ENCODE assay signal across 9 mouse cellular contexts in the genomic region with DNA sequence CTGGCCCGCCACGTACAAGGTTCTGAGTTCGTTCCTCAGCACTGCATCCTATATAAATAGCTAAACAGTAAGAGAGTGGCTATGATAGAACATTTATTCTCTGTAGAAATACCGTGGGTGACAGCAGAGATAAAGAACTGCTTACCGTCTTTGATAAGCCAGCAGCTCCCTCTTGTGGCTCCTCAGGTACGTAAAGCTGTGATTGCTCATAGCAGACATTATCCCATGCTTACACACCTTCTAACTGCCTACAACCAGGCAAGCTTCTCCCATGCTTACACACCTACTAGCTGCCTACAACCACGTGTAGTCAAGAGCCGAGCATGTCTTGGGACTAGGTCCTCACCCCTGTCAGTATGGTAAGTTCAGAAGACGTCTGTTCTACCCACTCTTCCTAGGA. TPM values are rescaled to one million over a fixed set of nuclear protein-coding genes. Genes with fewer than 3 reads are reported as not detected.
DNase-seq lines count a peak whose midpoint lies in the region; ATAC-seq and TF ChIP-seq lines count a peak whose summit lies in the region.
"Had no signal": no experiment of that assay in that cellular context is flagged by ENCODE, and none has a peak within 500 bp of the region (broad histone marks: within the 10 kb centered on the region; RNA-seq: fewer than 3 reads in every experiment).

No protein-coding gene starts in this region.

- no peaks in the 10 kb centered on the region for H3K9me3 ChIP-seq in forebrain, embryonic 10.5 days
- no peaks in the 10 kb centered on the region for H3K9me3 ChIP-seq in forebrain, embryonic 13.5 days (replicated peaks)

- intact Hi-C loops in heart, postnatal 10 days (cut with DNase I), result loop anchor here (1.0 to 5.0 kb wide), 2 partner anchors 61 to 125 kb away; a partner anchor contains a TSS

- H3K4me2 ChIP-seq in forebrain, embryonic 13.5 days, result no peak overlapping the region

- H3K36me3 ChIP-seq in forebrain, embryonic 10.5 days (replicated peaks), result no peaks in the 10 kb centered on the region
- no peaks in the 10 kb centered on the region for H3K36me3 ChIP-seq in forebrain, embryonic 13.5 days (ENCODE audit: poor library complexity, severe bottlenecking)

- no peak for ATAC-seq in forebrain, embryonic 13.5 days

- 36% methylated on average over 9 of the region's 9 CpGs for WGBS in forebrain, embryonic 10.5 days
- WGBS in forebrain, embryonic 13.5 days, result 26% methylated on average over 9 of the region's 9 CpGs
- WGBS in lung, adult 2 months, result 14% methylated on average over 9 of the region's 9 CpGs

- peak; percentile 26 for DNase-seq in forebrain, embryonic 10.5 days (ENCODE audit: extremely low spot score, low spot score)
- peak; percentile 80 for DNase-seq in adipocyte (ENCODE audit: low spot score)
- peak; percentile 71 for DNase-seq in embryo, embryonic 10 days (ENCODE audit: low spot score)
- peak; percentile 60 to 77 for DNase-seq in heart, postnatal 10 days
- peak; percentile 72 for DNase-seq in layer of hippocampus, adult 11-12 months (ENCODE audit: low spot score)
- DNase-seq in lung, adult 2 months, result peak; percentile 46
- DNase-seq in right cerebral cortex, postnatal 25 days, result peak; percentile 54

- no peaks in the 10 kb centered on the region for H3K4me1 ChIP-seq in forebrain, embryonic 10.5 days
- no peaks in the 10 kb centered on the region for H3K4me1 ChIP-seq in forebrain, embryonic 13.5 days
- no peaks in the 10 kb centered on the region for H3K4me1 ChIP-seq in lung, adult 2 months (ENCODE audit: control insufficient read depth, insufficient read depth, low read length)

- no peak overlapping the region for H3K27ac ChIP-seq in forebrain, embryonic 10.5 days
- H3K27ac ChIP-seq in forebrain, embryonic 13.5 days, result no peak overlapping the region

- TF ChIP-seq POLR2A in lung, adult 2 months (IDR thresholded peaks at IDR 0.05; ENCODE audit: borderline replicate concordance, extremely low read depth, low read depth, low read length), result no peak

- TF ChIP-seq CTCF in lung, adult 2 months (IDR thresholded peaks at IDR 0.05; ENCODE audit: insufficient read depth, low read length), result peak; percentile 38

- no peak overlapping the region for H3K9ac ChIP-seq in forebrain, embryonic 13.5 days

- H3K4me3 ChIP-seq in forebrain, embryonic 10.5 days, result no peak overlapping the region
- H3K4me3 ChIP-seq in forebrain, embryonic 13.5 days, result no peak overlapping the region
- H3K4me3 ChIP-seq in lung, adult 2 months (replicated peaks; ENCODE audit: extremely low read depth, low read depth, low read length), result no peak overlapping the region

- no peaks in the 10 kb centered on the region for H3K27me3 ChIP-seq in forebrain, embryonic 10.5 days (ENCODE audit: poor library complexity, severe bottlenecking)
- no peaks in the 10 kb centered on the region for H3K27me3 ChIP-seq in forebrain, embryonic 13.5 days

RNA-seq across cellular contexts. Expression of a gene that starts 7.5 kb away (rescaled TPM):
- not detected in 2 replicates for polyA plus RNA-seq in forebrain, embryonic 10.5 days (2016; fragmentation: Nextera tagmentation; extraction: Ambion mirVana)
- not detected in 2 replicates for polyA plus RNA-seq in forebrain, embryonic 13.5 days (2015; fragmentation: Nextera tagmentation; extraction: Ambion mirVana)
- total RNA-seq in heart, postnatal 10 days (2021), result not detected
- not detected in 2 replicates for polyA plus RNA-seq in lung, adult 2 months (2012; rRNA removed)
- polyA plus RNA-seq: C2C12 had no signal

RNA-seq across cellular contexts. Expression of a gene that starts 16.4 kb away (rescaled TPM):
- polyA plus RNA-seq in forebrain, embryonic 10.5 days (2016; fragmentation: Nextera tagmentation; extraction: Ambion mirVana), result not detected in 2 replicates
- polyA plus RNA-seq in forebrain, embryonic 13.5 days (2015; fragmentation: Nextera tagmentation; extraction: Ambion mirVana), result 0.10 TPM in 1 of 2 replicates, not detected in the other
- not detected for total RNA-seq in heart, postnatal 10 days (2021)
- polyA plus RNA-seq in lung, adult 2 months (2012; rRNA removed), result 0.08 and 1.1 TPM in 2 replicates

RNA-seq across cellular contexts. Expression of a gene that starts 38.2 kb away (rescaled TPM):
- polyA plus RNA-seq in forebrain, embryonic 10.5 days (2016; fragmentation: Nextera tagmentation; extraction: Ambion mirVana), result 24.7 and 25.2 TPM in 2 replicates
- 28.7 and 29.9 TPM in 2 replicates for polyA plus RNA-seq in forebrain, embryonic 13.5 days (2015; fragmentation: Nextera tagmentation; extraction: Ambion mirVana)
- total RNA-seq in heart, postnatal 10 days (2021), result 10 to 100 TPM; 10.4 to 13.6 TPM
- polyA plus RNA-seq in lung, adult 2 months (2012; rRNA removed), result 3.4 and 4.5 TPM in 2 replicates

RNA-seq across cellular contexts. Expression of a gene that starts 38.4 kb away (rescaled TPM):
- 19.1 and 21.6 TPM in 2 replicates for polyA plus RNA-seq in forebrain, embryonic 10.5 days (2016; fragmentation: Nextera tagmentation; extraction: Ambion mirVana)
- polyA plus RNA-seq in forebrain, embryonic 13.5 days (2015; fragmentation: Nextera tagmentation; extraction: Ambion mirVana), result 25.1 and 26.6 TPM in 2 replicates
- 10 to 100 TPM; 10.2 to 12.6 TPM for total RNA-seq in heart, postnatal 10 days (2021)
- 8.7 and 9.1 TPM in 2 replicates for polyA plus RNA-seq in lung, adult 2 months (2012; rRNA removed)

Comparison
In these comparisons a context has a peak if more than half of its experiments do, and no peak if none do; other contexts are left out.
1. DNase-seq: peak in every context shown above with its lines; median percentile 80 in adipocyte; 72 in layer of hippocampus, adult 11-12 months; 71 in embryo, embryonic 10 days; 68 in heart, postnatal 10 days; 54 in right cerebral cortex, postnatal 25 days; 46 in lung, adult 2 months; 26 in forebrain, embryonic 10.5 days.